8 mouse cellular contexts compared by ENCODE assay signal in genomic region chr4:25799051-25799475, GRCm38 (mm10). TPM values are rescaled to one million over a fixed set of nuclear protein-coding genes. Genes with fewer than 3 reads are reported as not detected.
DNase-seq lines count a peak whose midpoint lies in the region; ATAC-seq and TF ChIP-seq lines count a peak whose summit lies in the region.

No protein-coding gene starts in this region.

- no peak for ATAC-seq in intestine, embryonic 16.5 days
- ATAC-seq in midbrain, embryonic 15.5 days (replicated peaks), result peak; percentile 34
- no peak for ATAC-seq in megakaryocyte, adult 5-6 weeks (ENCODE audit: poor library complexity, severe bottlenecking)

- no peak overlapping the region for H3K27ac ChIP-seq in intestine, embryonic 16.5 days (ENCODE audit: low read length)
- peak overlapping the region; percentile 95 for H3K27ac ChIP-seq in midbrain, embryonic 15.5 days
- H3K27ac ChIP-seq in gastrocnemius, adult 2 months, result no peak overlapping the region

- peaks cover 14% of the 10 kb centered on the region for H3K27me3 ChIP-seq in intestine, embryonic 16.5 days (replicated peaks; ENCODE audit: control insufficient read depth, insufficient read depth, low read length)
- H3K27me3 ChIP-seq in midbrain, embryonic 15.5 days (replicated peaks), result no peaks in the 10 kb centered on the region

- peak; percentile 6 for DNase-seq in layer of hippocampus, adult 9-11 months
- no peak for DNase-seq in layer of hippocampus, adult 9-10 months (ENCODE audit: low spot score)
- DNase-seq in embryo, embryonic 9.5 days (ENCODE audit: extremely low spot score), result peak; percentile 49
- DNase-seq in gastrocnemius, postnatal 10 days, result no peak
- DNase-seq in gastrocnemius, adult 2 months, result no peak

- no peaks in the 10 kb centered on the region for H3K9me3 ChIP-seq in intestine, embryonic 16.5 days (ENCODE audit: control insufficient read depth, low read length)
- H3K9me3 ChIP-seq in midbrain, embryonic 15.5 days, result no peaks in the 10 kb centered on the region

- H3K4me1 ChIP-seq in intestine, embryonic 16.5 days (ENCODE audit: control insufficient read depth, insufficient read depth, low read length), result peaks cover 7% of the 10 kb centered on the region; the same call in 1 of the 2 replicates
- H3K4me1 ChIP-seq in midbrain, embryonic 15.5 days, result peaks cover 8% of the 10 kb centered on the region

- H3K9ac ChIP-seq in intestine, embryonic 16.5 days (ENCODE audit: low read depth, low read length), result no peak overlapping the region
- H3K9ac ChIP-seq in midbrain, embryonic 15.5 days, result peak overlapping the region; percentile 75

- peak overlapping the region; percentile 73 for H3K4me2 ChIP-seq in intestine, embryonic 16.5 days (ENCODE audit: low read depth, low read length)
- H3K4me2 ChIP-seq in midbrain, embryonic 15.5 days, result peak overlapping the region; percentile 54

- no peaks in the 10 kb centered on the region for H3K36me3 ChIP-seq in intestine, embryonic 16.5 days (ENCODE audit: control insufficient read depth, insufficient read depth, low read length)
- no peaks in the 10 kb centered on the region for H3K36me3 ChIP-seq in midbrain, embryonic 15.5 days (replicated peaks)

- WGBS in intestine, embryonic 16.5 days, result 2% methylated on average over 7 of the region's 7 CpGs
- 1% methylated on average over 7 of the region's 7 CpGs for WGBS in midbrain, embryonic 15.5 days

- H3K4me3 ChIP-seq in intestine, embryonic 16.5 days (ENCODE audit: low read length), result peak overlapping the region; percentile 44
- H3K4me3 ChIP-seq in midbrain, embryonic 15.5 days, result peak overlapping the region; percentile 59
- no peak overlapping the region for H3K4me3 ChIP-seq in gastrocnemius, adult 2 months

- intact Hi-C loops in gastrocnemius, adult 2 months (cut with DNase I), result no loop called here

- no peak for TF ChIP-seq CTCF in gastrocnemius, adult 2 months (IDR thresholded peaks at IDR 0.05)

RNA-seq across cellular contexts. Expression of gene Fut9, which starts 1.0 kb away (rescaled TPM):
- 0.02 and 0.04 TPM in 2 replicates for polyA plus RNA-seq in intestine, embryonic 16.5 days (2015; fragmentation: Nextera tagmentation; extraction: Ambion mirVana)
- polyA plus RNA-seq in midbrain, embryonic 15.5 days (2015; fragmentation: Nextera tagmentation; extraction: Ambion mirVana), result 12.4 and 14.3 TPM in 2 replicates
- total RNA-seq in gastrocnemius, postnatal 10 days (2021), result under 1 TPM; 0.07 to 0.18 TPM
- total RNA-seq in megakaryocyte, adult 5-6 weeks (2015), result not detected in 2 replicates
- not detected in 2 replicates for total RNA-seq in megakaryocyte, adult 5-6 weeks (2017)
- not detected for total RNA-seq in gastrocnemius, adult 2 months (2021)

Comparison
In these comparisons a context has a peak if more than half of its experiments do, and no peak if none do; other contexts are left out.
1. DNase-seq: peak in layer of hippocampus, adult 9-11 months (single experiment) and embryo, embryonic 9.5 days (single experiment); none in layer of hippocampus, adult 9-10 months (single experiment), gastrocnemius, postnatal 10 days (single experiment) and gastrocnemius, adult 2 months (single experiment).